Mouse (Mus musculus) yolk sac, embryonic 10.5 days (tissue): ENCODE results near the gene Fubp3.

Experiments
- DNase-seq: peaks from one replicate; pipeline ENCODE4 v3.0.0-alpha.2; 2017; ENCODE audit warnings: low spot score

The Fubp3 gene

DNA sequence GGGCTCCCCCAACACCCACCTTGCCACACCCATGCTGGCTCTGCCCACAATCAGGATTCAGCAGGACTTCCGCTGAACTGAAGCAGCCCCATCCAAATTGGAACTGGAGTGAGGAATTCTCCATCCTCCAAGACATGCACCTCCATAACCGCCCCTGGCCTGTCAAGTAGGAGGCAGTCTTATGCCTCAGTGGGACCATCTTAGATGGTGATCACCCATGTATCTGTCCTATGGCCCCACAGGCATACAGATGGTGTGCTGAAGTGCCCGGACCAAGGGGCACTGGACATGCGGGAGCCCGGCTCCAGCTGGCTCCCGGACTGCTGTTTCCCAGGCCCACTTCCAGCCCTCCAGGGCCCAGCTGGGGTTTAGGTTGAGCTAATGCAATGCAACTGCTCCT lies 46.8 kb downstream of the Fubp3 start:
- DNase-seq = no peak

DNA sequence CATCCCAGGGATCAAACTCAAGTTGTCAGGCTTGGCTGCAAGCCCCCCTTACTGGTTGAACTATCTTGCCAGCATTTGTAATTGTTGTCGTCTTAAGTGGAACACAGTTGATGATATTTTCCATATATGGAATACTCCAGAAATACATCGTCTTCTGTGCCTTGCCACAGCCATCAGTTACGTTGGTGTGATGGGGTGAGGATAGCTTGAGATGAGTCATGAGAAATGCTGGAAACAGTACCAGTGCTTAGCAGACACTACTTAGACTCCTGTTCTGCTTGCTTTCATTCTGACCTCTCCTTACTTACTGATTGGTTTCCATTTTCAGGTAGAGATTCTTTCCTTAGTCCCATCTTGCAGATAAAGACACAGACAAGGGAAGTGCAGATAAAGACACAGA lies 61.1 kb downstream of the Fubp3 start:
- DNase-seq = no peak

GRCm38 (mm10) chr2:31635281-31636137 lies 63.1 kb downstream of the Fubp3 start:
- no peak for DNase-seq

DNA sequence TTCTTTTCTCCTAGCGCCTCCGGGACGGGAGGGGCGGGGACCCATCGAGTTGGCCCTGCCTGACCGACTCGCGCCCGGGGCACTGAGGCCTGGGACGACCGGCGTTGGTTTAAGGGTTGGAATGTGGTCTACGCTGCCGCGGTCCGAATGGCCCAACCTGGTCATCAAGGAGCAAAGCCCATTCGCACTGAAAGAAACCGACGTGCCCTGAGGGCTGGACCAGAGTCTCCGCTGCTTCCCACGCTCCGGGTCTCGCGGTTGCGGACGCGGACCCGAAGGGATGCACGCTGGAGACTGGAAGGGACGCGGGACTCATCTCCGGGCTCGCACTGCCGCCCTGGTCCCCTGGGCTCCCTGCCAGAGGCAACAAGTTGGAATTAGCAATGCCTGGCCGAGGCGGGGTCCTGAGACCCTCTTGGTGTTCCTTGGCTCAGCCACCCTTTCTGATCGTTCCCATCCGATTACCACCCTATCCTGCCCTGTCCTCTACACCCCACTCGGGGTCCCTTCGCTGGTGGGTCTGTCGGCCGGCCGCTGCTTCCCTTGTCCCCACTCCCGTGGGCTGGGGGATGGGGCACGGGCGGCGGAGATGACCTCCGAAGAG lies 63.8 kb downstream of the Fubp3 start:
- DNase-seq = no peak

- no peak for DNase-seq
Observed at GRCm38 (mm10) chr2:31636742-31637141, 64.3 kb downstream of the Fubp3 start.

DNA sequence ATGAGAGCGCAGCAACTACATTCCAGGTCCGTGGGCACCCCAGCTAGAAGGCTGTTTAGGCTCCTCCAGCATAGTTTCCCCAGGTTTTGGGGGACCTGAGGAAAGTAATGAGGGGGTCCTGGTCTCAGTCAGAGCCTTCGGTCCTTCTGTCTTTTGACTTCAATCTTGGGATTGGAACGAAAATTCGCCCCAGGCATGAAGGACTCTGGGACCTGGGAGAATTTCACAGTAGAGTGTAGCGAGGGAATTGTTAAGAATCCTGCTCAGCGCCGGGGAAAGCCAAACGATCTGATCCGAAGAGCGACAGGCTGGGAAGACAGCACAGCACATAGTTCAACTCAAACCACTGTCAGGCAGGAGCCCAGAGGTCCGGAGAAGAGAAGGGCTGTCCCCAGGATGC lies 64.9 kb downstream of the Fubp3 start:
- no peak for DNase-seq

DNA sequence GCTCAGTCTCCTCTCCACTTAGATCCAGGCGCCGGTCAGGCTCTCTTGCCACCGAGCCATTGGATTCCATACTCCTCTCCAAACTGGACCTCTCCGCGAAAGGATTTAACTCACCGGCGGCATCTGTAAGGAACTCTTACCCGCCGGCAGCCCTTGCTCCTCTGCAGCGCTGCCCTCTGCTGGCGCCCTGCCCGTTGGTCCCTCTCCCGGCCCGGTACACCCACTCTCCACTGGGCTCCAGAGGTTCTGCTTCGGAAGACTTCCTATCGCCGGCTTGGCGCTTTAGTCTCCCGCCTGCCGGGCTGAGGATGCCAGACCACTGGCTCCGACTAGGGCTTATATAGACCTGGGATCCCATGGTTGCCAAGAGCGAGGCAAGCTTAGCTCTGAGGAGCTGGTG lies 65.4 kb downstream of the Fubp3 start:
- DNase-seq = no peak

- no peak for DNase-seq
Observed at GRCm38 (mm10) chr2:31638581-31639465, 66.4 kb downstream of the Fubp3 start.

GRCm38 (mm10) chr2:31639466-31639760 lies 67.0 kb downstream of the Fubp3 start:
- DNase-seq = no peak

DNA sequence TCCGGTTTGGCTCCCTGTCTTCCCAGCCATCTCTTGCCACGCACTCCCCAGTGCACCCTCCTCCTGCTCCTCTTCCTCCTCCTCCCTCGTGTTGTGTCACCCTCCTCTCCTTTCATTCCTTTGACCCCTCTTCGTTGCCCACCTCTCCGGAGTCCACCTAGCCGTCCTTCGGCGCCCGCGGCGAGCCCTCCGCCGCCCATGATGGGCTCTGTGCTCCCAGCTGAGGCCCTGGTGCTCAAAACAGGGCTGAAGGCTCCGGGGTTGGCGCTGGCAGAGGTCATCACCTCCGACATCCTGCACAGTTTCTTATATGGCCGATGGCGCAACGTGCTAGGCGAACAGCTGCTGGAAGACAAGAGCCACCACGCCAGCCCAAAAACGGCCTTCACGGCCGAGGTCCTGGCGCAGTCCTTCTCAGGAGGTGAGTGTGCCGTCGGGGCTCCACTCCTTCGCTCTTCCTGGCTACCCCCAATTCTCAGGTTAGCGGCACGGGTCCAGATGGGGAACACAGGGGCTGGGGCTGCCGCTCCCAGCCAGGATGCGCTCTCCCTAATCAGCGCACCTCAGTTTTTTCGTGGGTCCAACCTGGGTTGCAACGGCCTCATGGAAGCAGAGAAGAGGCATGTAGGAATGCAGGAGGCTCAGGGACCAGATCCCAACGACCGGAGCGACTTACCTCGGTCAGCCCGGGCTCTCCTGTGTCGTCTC lies 67.6 kb downstream of the Fubp3 start, which contains the start of gene Prdm12:
TSS of gene Prdm12 (plus strand) at position 137 of the 708 bp plus-strand sequence.
- DNase-seq = no peak

DNA sequence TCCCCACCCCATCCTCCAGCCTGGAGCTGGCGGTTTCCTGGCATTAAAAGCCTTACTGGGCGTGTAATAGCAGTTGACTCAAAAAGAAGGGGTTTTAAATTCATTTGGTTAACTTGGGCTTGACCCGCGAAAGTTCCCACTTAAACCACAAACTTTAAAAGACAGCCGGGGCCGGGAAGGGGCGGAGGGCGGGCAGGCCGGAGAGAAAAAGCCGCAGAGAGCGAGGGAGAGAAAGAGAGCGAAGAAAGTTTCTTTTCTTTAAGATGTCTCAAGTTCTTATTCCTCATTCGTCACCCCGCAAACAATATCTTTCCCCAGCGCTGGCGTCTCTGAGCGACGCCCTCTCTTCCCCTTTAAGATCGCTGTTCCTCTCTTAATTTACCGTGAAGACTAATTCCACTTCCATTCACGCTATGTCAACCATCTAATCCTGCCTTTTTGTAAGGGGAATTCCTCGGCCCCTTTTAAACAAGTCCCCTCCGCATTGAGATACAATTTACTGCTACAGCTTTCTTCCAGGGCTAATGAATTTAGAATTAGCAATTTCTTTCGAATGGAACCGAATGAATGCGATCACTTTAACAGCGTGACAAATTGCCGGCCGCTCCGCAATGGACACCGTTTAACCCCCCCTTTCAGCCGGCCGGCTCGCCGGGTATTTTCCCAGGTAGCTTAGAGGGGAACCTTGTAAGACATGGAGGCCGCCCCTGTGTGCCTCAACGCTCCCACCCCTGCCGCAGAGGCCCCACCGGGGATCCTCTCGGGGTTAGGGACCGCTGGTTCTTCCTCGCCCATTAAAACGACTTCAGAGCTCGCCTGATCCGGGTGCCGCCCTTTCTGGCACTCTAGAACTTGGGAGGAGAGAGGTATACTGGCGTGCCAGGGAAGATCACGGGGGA lies 68.4 kb downstream of the Fubp3 start:
- no peak for DNase-seq

- no peak for DNase-seq
Observed at GRCm38 (mm10) chr2:31641508-31641830, 69.0 kb downstream of the Fubp3 start.

DNA sequence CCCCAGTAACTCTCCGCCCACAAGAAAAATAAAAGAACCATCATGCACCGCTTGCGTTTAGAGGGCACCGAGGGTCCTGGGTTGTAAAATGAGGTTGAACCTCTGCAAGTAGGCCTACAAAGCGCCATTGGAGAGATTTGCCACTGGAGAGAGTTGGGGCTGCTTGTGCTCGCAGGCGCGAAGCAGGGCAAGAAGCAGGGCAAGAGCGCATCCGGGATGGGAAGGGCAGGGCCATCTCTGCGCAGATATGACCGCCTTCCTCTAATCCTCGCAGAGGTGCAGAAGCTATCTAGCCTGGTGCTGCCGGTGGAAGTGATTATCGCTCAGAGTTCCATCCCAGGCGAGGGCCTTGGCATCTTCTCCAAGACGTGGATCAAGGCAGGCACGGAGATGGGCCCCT lies 69.5 kb downstream of the Fubp3 start:
- no peak for DNase-seq

DNA sequence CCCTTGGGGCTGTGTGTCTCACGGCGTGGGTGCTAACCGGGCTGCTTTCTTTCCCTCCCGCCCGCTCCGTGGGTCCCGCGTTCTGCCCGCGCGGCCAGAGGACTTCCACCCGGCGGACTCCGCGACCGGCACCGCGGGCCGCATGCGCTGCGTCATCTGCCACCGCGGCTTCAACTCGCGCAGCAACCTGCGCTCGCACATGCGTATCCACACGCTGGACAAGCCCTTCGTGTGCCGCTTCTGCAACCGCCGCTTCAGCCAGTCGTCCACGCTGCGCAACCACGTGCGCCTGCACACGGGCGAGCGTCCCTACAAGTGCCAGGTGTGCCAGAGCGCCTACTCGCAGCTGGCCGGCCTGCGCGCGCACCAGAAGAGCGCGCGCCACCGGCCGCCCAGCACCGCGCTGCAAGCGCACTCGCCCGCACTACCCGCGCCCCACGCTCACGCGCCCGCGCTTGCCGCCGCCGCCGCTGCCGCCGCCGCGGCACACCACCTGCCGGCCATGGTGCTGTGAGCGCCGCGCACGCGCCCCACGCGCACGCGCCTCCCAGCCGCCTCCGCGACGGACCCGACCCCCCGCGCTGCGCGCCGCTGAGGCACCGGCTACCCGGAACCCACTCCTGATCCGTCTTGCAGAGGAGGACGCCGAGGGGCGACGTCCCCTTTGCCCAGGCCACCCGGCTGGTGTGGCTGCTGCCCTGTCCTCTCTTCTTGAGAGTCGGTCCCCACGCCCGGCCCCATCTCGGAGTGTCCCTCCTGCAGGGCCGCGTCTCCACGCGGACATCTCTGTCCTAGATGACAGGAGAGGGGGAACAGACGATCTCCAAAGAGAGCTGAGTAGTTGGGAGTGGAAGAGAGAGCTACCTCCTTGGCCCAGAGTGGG lies 81.8 kb downstream of the Fubp3 start:
- DNase-seq = no peak

DNA sequence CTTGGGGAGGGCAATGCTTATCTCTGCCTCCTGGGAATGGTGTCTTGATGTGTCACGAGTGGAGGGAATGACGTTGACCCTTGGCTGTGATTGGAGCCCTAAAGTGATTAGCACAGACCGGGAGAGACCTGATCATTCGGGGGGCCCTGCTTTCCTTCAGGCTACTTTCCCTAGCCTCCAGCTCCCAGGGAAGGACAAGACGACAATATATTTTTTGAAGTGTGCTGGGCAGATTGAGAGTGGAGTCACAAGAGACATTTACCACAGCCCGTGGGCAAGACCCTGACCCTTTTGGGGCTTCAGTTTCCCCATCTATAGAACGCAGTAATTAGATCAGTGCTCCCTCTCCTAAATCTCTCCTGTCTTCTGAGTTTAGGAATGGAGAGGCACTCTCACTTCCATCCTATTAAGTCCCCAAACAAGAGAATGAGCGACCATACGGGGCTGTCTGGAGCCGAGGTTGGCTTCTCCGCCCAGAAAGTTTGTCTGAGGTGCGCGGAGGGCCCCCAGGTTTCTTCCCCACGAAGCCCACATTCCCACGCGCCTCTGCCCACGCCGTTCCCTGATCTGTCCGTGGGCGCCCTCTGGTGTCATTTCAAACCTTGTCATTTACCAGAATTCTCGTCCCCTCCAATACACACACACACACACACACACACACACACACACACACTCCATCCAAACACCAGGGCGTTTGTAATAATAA lies 82.6 kb downstream of the Fubp3 start:
- no peak for DNase-seq

- DNase-seq = no peak
Observed at GRCm38 (mm10) chr2:31656374-31656773, 83.9 kb downstream of the Fubp3 start.

GRCm38 (mm10) chr2:31662939-31663803 lies 90.7 kb downstream of the Fubp3 start:
- DNase-seq = no peak

GRCm38 (mm10) chr2:31663804-31664180 lies 91.3 kb downstream of the Fubp3 start:
- no peak for DNase-seq
